Mouse (Mus musculus): Measurements from ENCODE around the gene Cdk9.

GRCm38 (mm10) chr2:32731911-32732310 is 19.0 kb upstream of the Cdk9 start:
- TF ChIP-seq CTCF (IDR thresholded peaks at IDR 0.05; ENCODE audit: borderline replicate concordance, extremely low read depth, insufficient read depth, insufficient read length) (no peak), POLR2A (IDR thresholded peaks at IDR 0.05; ENCODE audit: borderline replicate concordance, extremely low read depth, insufficient read depth, insufficient read length, poor library complexity, severe bottlenecking) (no peak)
